Mouse (Mus musculus) stomach, embryonic 15.5 days (tissue): ENCODE data around the gene Tmem213. TPM values are rescaled to one million over a fixed set of nuclear protein-coding genes. Genes with fewer than 3 reads are reported as not detected.

ENCODE experiments used
- ATAC-seq: fragments of 200-750 bp; cut with Nextera tagmentation; 2 replicates; pipeline ENCODE4 v1.8.0; 2017; ENCODE audit warnings: low read depth, moderate number of reproducible peaks, moderate TSS enrichment; ENCODE audit not compliant: insufficient read depth, low FRiP score
- H3K27ac ChIP-seq: fragments of 300-500 bp; sonication (generic); 2 replicates; pipeline ENCODE4 v1.5.1; 2015; ENCODE audit warnings: mild to moderate bottlenecking, inconsistent platforms
- H3K27me3 ChIP-seq: fragments of 300-500 bp; sonication (generic); replicated peaks from 2 replicates; pipeline ENCODE4 v1.6.1; 2015; ENCODE audit warnings: inconsistent platforms
- H3K36me3 ChIP-seq: fragments of 300-500 bp; sonication (generic); 2 replicates; pipeline ENCODE4 v1.6.1; 2015; ENCODE audit warnings: inconsistent platforms
- H3K4me1 ChIP-seq: fragments of 300-500 bp; sonication (generic); 2 replicates; pipeline ENCODE4 v1.6.1; 2015; ENCODE audit warnings: inconsistent platforms
- H3K4me2 ChIP-seq: fragments of 300-500 bp; sonication (generic); 2 replicates; pipeline ENCODE4 v1.6.1; 2015; ENCODE audit warnings: mild to moderate bottlenecking, inconsistent platforms
- H3K4me3 ChIP-seq: fragments of 300-500 bp; sonication (generic); replicated peaks from 2 replicates; pipeline ENCODE4 v1.5.1; 2015; ENCODE audit warnings: inconsistent platforms
- H3K9ac ChIP-seq: fragments of 300-500 bp; sonication (generic); 2 replicates; pipeline ENCODE4 v1.6.1; 2015; ENCODE audit warnings: inconsistent platforms
- H3K9me3 ChIP-seq: fragments of 300-500 bp; sonication (generic); 2 replicates; pipeline ENCODE4 v1.6.1; 2016; ENCODE audit warnings: inconsistent platforms
- WGBS: fragments of 180-500 bp; shearing (Covaris S2); methylation state at CpG from one replicate; pipeline ENCODE4 v1.1.7; 2015; 5-methylcytosine and 5-hydroxymethylcytosine counted together
- polyA plus RNA-seq: library from polyadenylated mRNA; unstranded; fragments of >200 nt; fragmentation: Nextera tagmentation; extraction: Ambion mirVana; gene quantifications from 2 replicates; pipeline ENCODE4 v1.2.1, GENCODE M21; 2015

Tmem213 gene
- polyA plus RNA-seq = 1.4 and 1.8 TPM in 2 replicates

DNA sequence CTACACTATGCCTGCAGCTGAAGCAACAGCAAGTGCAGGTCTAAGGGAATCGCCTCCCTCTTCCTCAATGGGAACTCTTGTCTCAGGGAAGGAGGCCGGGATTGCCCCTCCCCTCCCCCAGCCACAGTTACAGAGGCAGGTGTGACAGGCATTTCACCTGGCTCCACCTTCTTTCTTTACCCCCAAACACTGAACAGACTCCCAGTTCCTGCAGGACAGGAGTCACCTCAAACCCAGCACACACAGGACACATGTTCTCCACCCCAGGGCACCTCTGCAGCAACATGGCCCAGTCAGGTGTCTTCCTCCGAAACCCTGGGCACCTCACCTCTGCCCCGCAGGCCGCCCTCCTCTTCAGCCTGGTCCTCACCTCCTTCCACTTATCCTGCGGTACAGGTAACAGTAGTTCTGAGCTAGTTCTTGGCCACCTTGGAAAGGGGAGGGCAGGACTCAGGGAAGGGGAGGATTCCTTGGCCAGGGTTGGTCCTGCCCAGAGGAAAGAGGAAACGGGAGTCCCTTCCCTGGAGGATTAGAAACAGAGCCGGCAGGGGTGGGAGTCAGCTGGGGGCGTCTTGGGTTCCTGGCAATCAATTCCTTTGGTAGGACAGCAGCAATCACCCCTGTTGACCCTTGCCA is at the start of gene Tmem213:
TSS of gene Tmem213 (plus strand) at position 96 of the 636 bp plus-strand sequence.
- Histone ChIP-seq H3K36me3 (no peaks in the 10 kb centered on the region), H3K9me3 (no peaks in the 10 kb centered on the region), H3K27me3 (no peaks in the 10 kb centered on the region), H3K4me2 (no peak within 1 kb of the TSS), H3K9ac (no peak within 1 kb of the TSS), H3K27ac (no peak within 1 kb of the TSS), H3K4me3 (no peak within 1 kb of the TSS), H3K4me1 (no peaks in the 10 kb centered on the region)
- ATAC-seq = no peak; the same call in 1 of the 2 replicates
- 32% methylated on average over 9 of the region's 9 CpGs for WGBS

GRCm38 (mm10) chr6:38064621-38065020 is 44.4 kb upstream of the Tmem213 start:
- H3K9me3 ChIP-seq = no peaks in the 10 kb centered on the region
- no peaks in the 10 kb centered on the region for H3K36me3 ChIP-seq
- ATAC-seq = no peak
- H3K4me3 ChIP-seq = no peak overlapping the region
- H3K9ac ChIP-seq = no peak overlapping the region
- H3K4me2 ChIP-seq = no peak overlapping the region
- no peak overlapping the region for H3K27ac ChIP-seq
- peaks cover 4% of the 10 kb centered on the region; the same call in 1 of the 2 replicates for H3K4me1 ChIP-seq
- H3K27me3 ChIP-seq = no peaks in the 10 kb centered on the region
- 84% methylated on average over 2 of the region's 2 CpGs for WGBS

- no peaks in the 10 kb centered on the region for H3K36me3 ChIP-seq
- H3K27ac ChIP-seq = no peak overlapping the region
- no peak overlapping the region for H3K4me3 ChIP-seq
- 83% methylated on average over 3 of the region's 3 CpGs for WGBS
- H3K27me3 ChIP-seq = no peaks in the 10 kb centered on the region
- H3K4me1 ChIP-seq = peaks cover 4% of the 10 kb centered on the region; the same call in 1 of the 2 replicates
- no peak overlapping the region for H3K9ac ChIP-seq
- H3K9me3 ChIP-seq = no peaks in the 10 kb centered on the region
- H3K4me2 ChIP-seq = no peak overlapping the region
- ATAC-seq = no peak
These were observed 43.9 kb upstream of the Tmem213 start for GRCm38 (mm10) chr6:38065122-38065500.

DNA sequence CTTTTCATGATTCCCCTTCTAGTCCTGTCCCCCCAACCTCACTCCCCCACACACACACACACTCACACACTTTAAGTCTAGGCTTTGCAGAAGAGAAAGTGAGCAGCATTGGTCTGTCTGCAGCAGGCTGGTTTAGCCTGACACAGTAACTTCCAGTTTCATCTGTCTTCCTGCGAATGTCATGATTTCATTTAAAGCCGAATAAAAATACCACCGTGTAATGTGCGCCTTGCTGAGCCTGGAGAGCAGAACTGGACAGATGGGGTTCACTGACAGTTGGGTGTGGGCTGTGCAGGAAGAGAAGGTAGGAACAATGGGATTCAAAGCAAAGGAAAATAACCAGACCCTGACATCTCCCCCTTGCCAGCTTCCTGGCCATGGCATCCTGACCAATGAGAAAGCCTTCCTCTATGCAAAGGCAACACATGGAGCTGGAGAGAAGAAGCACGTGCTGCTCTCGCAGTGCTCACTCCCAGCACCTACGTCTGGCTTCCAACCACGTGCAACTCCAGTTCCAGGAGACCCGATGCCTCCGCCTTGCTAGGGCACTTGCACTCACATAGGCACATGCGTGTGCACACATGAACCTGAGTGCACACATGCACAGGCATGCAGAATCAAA is 43.4 kb upstream of the Tmem213 start:
- H3K4me1 ChIP-seq = peaks cover 4% of the 10 kb centered on the region; the same call in 1 of the 2 replicates
- H3K4me2 ChIP-seq = no peak overlapping the region
- H3K36me3 ChIP-seq = no peaks in the 10 kb centered on the region
- no peak overlapping the region for H3K9ac ChIP-seq
- no peaks in the 10 kb centered on the region for H3K27me3 ChIP-seq
- no peak overlapping the region for H3K27ac ChIP-seq
- no peak for ATAC-seq
- H3K4me3 ChIP-seq = no peak overlapping the region
- no peaks in the 10 kb centered on the region for H3K9me3 ChIP-seq
- 68% methylated on average over 11 of the region's 11 CpGs for WGBS

DNA sequence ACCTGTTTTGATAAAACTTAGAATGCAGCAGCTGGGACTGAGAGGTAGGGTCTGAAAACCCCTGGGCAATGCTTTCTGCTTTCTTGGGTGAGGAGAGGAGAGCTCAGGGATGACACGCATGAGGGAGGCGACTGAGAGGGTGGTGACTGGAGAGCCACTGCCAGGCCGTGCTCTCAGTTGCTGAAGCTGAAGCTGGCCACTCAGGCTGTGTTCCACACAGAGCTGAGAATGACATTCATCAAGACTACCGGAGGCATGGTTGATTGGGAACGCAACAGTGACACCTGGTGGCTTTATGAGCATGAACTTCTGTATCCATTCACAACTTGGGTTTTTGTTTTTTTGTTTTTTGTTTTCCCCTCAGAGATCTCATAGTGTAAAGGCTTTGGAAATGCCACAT is 42.8 kb upstream of the Tmem213 start:
- WGBS = 4% methylated on average over 5 of the region's 5 CpGs
- H3K4me3 ChIP-seq = no peak overlapping the region
- peaks cover 4% of the 10 kb centered on the region; the same call in 1 of the 2 replicates for H3K4me1 ChIP-seq
- H3K36me3 ChIP-seq = no peaks in the 10 kb centered on the region
- H3K9ac ChIP-seq = no peak overlapping the region
- H3K27me3 ChIP-seq = no peaks in the 10 kb centered on the region
- no peak overlapping the region for H3K27ac ChIP-seq
- H3K4me2 ChIP-seq = no peak overlapping the region
- ATAC-seq = no peak
- H3K9me3 ChIP-seq = no peaks in the 10 kb centered on the region

- no peak overlapping the region for H3K9ac ChIP-seq
- no peak overlapping the region for H3K27ac ChIP-seq
- no peak overlapping the region for H3K4me2 ChIP-seq
- no peaks in the 10 kb centered on the region for H3K36me3 ChIP-seq
- H3K27me3 ChIP-seq = no peaks in the 10 kb centered on the region
- no peaks in the 10 kb centered on the region for H3K4me1 ChIP-seq
- WGBS = 84% methylated on average over 4 of the region's 4 CpGs
- no peaks in the 10 kb centered on the region for H3K9me3 ChIP-seq
- ATAC-seq = no peak
- no peak overlapping the region for H3K4me3 ChIP-seq
These were observed 37.8 kb upstream of the Tmem213 start for GRCm38 (mm10) chr6:38071256-38071655.

- Histone ChIP-seq H3K9me3 (no peaks in the 10 kb centered on the region), H3K27ac (no peak overlapping the region), H3K27me3 (no peaks in the 10 kb centered on the region), H3K36me3 (no peaks in the 10 kb centered on the region), H3K4me1 (no peaks in the 10 kb centered on the region), H3K4me2 (no peak overlapping the region), H3K4me3 (no peak overlapping the region), H3K9ac (no peak overlapping the region)
- WGBS = 62% methylated on average over 5 of the region's 5 CpGs
- no peak for ATAC-seq
These were observed 36.8 kb upstream of the Tmem213 start for GRCm38 (mm10) chr6:38072137-38072796.

GRCm38 (mm10) chr6:38073592-38073991 is 35.5 kb upstream of the Tmem213 start:
- H3K4me1 ChIP-seq = no peaks in the 10 kb centered on the region
- WGBS = 87% methylated on average over 3 of the region's 3 CpGs
- H3K36me3 ChIP-seq = no peaks in the 10 kb centered on the region
- H3K9ac ChIP-seq = no peak overlapping the region
- no peaks in the 10 kb centered on the region for H3K9me3 ChIP-seq
- no peak overlapping the region for H3K4me3 ChIP-seq
- H3K27ac ChIP-seq = no peak overlapping the region
- no peaks in the 10 kb centered on the region for H3K27me3 ChIP-seq
- ATAC-seq = no peak
- H3K4me2 ChIP-seq = no peak overlapping the region

DNA sequence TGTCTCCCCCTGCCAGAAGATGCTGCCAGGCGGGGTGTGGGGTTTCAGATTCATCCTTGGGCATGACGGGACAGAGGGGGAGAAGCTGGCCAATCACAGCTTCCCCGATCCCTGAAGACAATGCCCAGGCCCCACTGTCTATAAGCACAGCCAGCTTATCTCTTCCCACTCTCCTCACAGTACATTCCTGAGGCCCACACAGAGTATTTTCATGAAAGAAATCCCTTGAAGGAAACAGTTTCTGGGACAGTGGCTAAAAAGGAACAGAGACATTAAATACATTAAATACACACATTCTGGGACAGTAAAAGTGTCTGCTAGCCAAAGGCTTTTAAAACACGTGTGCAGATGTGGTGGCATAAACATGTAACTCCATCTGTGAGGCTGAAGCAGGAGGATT is 28.7 kb upstream of the Tmem213 start:
- no peaks in the 10 kb centered on the region for H3K27me3 ChIP-seq
- peaks cover 8% of the 10 kb centered on the region; the same call in 1 of the 2 replicates for H3K4me1 ChIP-seq
- no peak overlapping the region for H3K4me2 ChIP-seq
- WGBS = 54% methylated on average over 4 of the region's 4 CpGs
- H3K27ac ChIP-seq = no peak overlapping the region
- H3K36me3 ChIP-seq = no peaks in the 10 kb centered on the region
- H3K9me3 ChIP-seq = no peaks in the 10 kb centered on the region
- no peak for ATAC-seq
- no peak overlapping the region for H3K4me3 ChIP-seq
- H3K9ac ChIP-seq = no peak overlapping the region

- WGBS = 43% methylated on average over 11 of the region's 11 CpGs
- no peak overlapping the region for H3K9ac ChIP-seq
- 0 out of 2 replicates have a peak overlapping the region, but pooled peaks have one; percentile 21 for H3K27ac ChIP-seq
- H3K4me2 ChIP-seq = no peak overlapping the region
- no peak overlapping the region for H3K4me3 ChIP-seq
- H3K9me3 ChIP-seq = no peaks in the 10 kb centered on the region
- no peaks in the 10 kb centered on the region for H3K27me3 ChIP-seq
- no peak for ATAC-seq
- peaks cover 8% of the 10 kb centered on the region; the same call in 1 of the 2 replicates for H3K4me1 ChIP-seq
- H3K36me3 ChIP-seq = no peaks in the 10 kb centered on the region
These were observed 27.2 kb upstream of the Tmem213 start for GRCm38 (mm10) chr6:38081727-38082341.

DNA sequence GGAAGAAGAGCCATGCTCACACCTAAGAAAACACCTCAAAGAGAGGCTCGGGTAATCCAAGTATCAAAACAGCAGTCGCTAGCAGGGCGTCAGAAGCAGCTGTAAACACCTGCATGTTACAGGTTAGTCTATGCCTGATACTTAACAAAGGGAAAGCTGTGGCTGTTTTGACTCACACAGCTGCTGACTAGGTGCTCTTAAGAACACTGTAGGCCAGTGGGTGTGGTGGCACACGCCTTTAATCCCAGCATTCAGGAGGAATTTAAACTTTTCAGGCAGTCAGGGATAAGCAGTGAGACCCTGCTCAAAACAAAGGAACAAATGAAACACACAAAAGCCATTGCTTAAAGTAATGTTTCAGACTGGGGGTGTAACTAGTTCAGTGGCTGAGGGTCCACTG is 25.9 kb upstream of the Tmem213 start:
- no peak for ATAC-seq
- 33% methylated on average over 4 of the region's 4 CpGs for WGBS
- H3K36me3 ChIP-seq = no peaks in the 10 kb centered on the region
- no peak overlapping the region for H3K9ac ChIP-seq
- H3K27ac ChIP-seq = no peak overlapping the region
- H3K4me2 ChIP-seq = no peak overlapping the region
- H3K4me3 ChIP-seq = no peak overlapping the region
- H3K27me3 ChIP-seq = no peaks in the 10 kb centered on the region
- no peaks in the 10 kb centered on the region for H3K9me3 ChIP-seq
- peaks cover 8% of the 10 kb centered on the region; the same call in 1 of the 2 replicates for H3K4me1 ChIP-seq
